Mouse (Mus musculus): ENCODE data around the gene Fkbp15. TPM values are rescaled to one million over a fixed set of nuclear protein-coding genes. Genes with fewer than 3 reads are reported as not detected.

Fkbp15 gene
- total RNA-seq, 2 experiments from 2014 or later, result 14.4 to 15.9 TPM

DNA sequence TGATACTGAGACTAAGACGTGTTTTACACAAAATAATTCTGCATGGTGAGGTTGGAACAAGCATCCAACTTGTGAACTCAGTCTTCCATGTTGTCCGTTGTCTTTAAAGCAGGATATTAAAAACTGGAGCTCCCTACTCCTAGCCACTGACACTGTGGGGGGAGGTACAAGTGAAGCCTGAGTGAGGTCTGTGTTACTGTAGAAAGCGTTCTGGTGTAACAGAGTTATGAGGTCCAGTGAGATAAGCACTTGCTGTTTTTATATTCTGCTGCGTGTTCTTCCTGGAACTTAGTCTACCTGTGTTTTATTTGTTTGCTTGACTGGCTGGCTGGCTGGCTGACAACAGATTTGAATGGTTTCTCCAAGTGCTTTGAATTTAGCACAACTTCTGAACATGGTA is 14.0 kb upstream of the Fkbp15 start:
- DNase-seq, result no peak
- intact Hi-C loops (cut with DNase I; ENCODE audit: low total_unique reads), result no loop called here

GRCm38 (mm10) chr4:62373668-62374067 is 13.3 kb upstream of the Fkbp15 start:
- no peak for DNase-seq
- intact Hi-C loops (cut with DNase I; ENCODE audit: low total_unique reads), result no loop called here

DNA sequence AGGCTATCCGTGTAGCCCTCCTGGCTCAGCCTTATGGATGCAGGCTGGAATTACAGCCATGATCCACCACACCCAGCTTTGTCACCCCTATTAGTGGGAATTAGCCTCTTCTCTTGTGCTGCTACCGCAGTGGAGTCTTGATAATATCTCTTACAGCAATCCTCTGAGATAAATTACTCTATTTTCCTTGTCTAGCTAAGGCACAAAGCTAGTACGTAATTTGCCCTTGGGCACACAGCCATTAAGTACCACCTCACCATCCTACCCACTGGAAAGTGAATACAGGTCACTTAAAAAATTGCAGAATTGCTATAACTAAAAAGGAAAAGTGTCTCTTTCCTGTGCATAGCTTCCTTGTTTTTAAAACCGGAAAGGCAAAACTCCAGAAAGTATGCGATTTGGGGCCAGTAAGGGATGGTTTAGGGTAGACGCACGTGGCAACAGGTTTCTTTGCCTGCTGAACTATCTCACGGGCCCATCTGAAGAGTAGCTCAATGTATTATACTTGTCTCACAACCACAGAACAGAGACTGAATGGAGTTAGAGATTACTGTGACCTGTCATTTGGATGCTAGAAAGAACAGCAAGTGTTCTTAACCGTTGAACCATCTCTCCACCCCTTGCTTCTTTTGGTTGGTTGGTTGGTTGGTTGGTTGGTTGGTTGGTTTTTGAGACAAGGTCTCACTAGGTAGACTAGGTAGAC is 12.6 kb upstream of the Fkbp15 start:
- intact Hi-C loops (cut with DNase I; ENCODE audit: low total_unique reads), result no loop called here

GRCm38 (mm10) chr4:62372410-62372809 is 12.1 kb upstream of the Fkbp15 start:
- intact Hi-C loops (cut with DNase I; ENCODE audit: low total_unique reads), result no loop called here
- no peak for DNase-seq

More for the DNA sequence above, 12.6 kb upstream of the Fkbp15 start:
- DNase-seq, result no peak

DNA sequence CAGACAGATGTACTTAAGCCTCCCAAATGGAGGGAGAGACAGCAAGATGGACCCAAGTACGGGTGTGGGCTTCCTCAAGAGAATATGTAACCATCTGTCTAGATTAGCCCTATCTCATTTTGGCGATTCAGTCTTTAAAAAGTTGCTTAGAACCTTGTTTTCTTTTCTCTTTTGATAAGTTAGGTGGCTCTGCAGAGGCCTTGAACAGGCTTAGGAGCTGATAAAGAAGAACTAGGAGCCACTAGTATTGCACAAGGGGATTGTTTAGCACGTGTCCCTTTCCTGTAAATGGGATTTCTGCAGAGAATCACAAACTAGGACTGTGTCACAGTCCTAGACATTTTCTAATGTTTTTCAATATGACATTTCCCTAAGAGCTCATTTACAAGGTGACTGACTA is 8.7 kb upstream of the Fkbp15 start:
- intact Hi-C loops (cut with DNase I; ENCODE audit: low total_unique reads), result no loop called here

GRCm38 (mm10) chr4:62367586-62367985 is 7.2 kb upstream of the Fkbp15 start:
- intact Hi-C loops (cut with DNase I; ENCODE audit: low total_unique reads), result no loop called here
- no peak for DNase-seq

More for the DNA sequence above, 8.7 kb upstream of the Fkbp15 start:
- no peak for DNase-seq

GRCm38 (mm10) chr4:62366291-62366690 is 5.9 kb upstream of the Fkbp15 start:
- no peak for DNase-seq
- intact Hi-C loops (cut with DNase I; ENCODE audit: low total_unique reads), result no loop called here

- DNase-seq, result no peak
- intact Hi-C loops (cut with DNase I; ENCODE audit: low total_unique reads), result no loop called here
These were observed 4.0 kb upstream of the Fkbp15 start for GRCm38 (mm10) chr4:62364299-62364698.

- intact Hi-C loops (cut with DNase I; ENCODE audit: low total_unique reads), result no loop called here
- no peak for DNase-seq
These were observed 2.1 kb upstream of the Fkbp15 start for GRCm38 (mm10) chr4:62362437-62362836.

GRCm38 (mm10) chr4:62361997-62362396 is 1.6 kb upstream of the Fkbp15 start:
- intact Hi-C loops (cut with DNase I; ENCODE audit: low total_unique reads), result no loop called here

DNA sequence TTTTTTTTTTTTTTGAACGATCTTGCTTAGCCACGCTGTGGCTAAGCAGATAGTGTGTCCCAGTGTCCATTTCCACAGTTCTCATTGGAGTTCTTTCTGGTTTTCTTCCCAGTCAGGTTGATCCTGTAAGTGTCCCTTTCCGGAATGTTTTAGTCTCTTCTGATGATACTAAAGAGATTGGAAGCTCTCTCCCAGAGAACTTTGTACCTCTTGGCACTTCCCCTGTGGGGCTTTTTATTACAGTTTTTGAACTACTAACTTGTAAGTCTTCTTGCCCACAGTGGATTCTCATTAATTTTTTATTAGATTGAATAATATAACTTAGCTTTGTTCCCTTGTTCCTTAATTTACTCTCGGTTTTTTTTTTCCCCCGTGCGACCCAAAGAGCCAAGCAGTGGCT is 1.2 kb upstream of the Fkbp15 start:
- intact Hi-C loops (cut with DNase I; ENCODE audit: low total_unique reads), result no loop called here
- no peak for DNase-seq

More at GRCm38 (mm10) chr4:62361997-62362396, 1.6 kb upstream of the Fkbp15 start:
- no peak for DNase-seq

- intact Hi-C loops (cut with DNase I; ENCODE audit: low total_unique reads), result no loop called here
- DNase-seq, result no peak
These were observed 582 bp upstream of the Fkbp15 start for GRCm38 (mm10) chr4:62360805-62361455.

DNA sequence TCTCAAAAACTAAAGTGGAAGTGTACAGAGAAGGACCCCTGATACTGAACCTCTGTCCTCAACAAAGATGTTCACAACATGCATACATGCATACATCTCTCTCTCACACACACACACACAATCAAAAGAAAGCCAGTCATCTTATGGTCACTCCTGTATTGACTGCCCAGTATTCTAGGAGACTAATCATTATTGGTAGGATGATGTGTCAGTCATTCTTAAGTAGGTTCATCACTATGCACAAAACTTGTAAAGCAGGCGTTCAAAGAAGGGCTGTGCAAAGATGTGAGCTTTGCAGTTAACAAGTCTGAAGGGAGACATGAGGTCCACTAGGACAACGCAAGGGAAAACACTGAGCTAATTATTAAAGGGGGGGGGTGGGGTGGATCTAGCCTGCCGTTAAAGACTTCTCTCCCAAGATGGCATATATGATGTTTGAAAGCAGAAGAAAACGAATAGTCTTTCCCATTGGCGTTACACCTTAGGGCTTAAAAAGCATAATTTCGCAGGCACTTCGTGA is 1.0 kb downstream of the Fkbp15 start:
- DNase-seq, result no peak
- intact Hi-C loops (cut with DNase I; ENCODE audit: low total_unique reads), result loop anchor here (10.0 kb wide), 1 partner anchor 45 kb away; the partner anchor contains the start of genes Cdc26 and Prpf4

- no peak for DNase-seq
- intact Hi-C loops (cut with DNase I; ENCODE audit: low total_unique reads), result loop anchor here (10.0 kb wide), 1 partner anchor 47 kb away; the partner anchor contains the start of genes Cdc26 and Prpf4
These were observed 2.7 kb downstream of the Fkbp15 start for GRCm38 (mm10) chr4:62357631-62358148.

- intact Hi-C loops (cut with DNase I; ENCODE audit: low total_unique reads), result loop anchor here (5.0 kb wide), 1 partner anchor 158 kb away; no protein-coding TSS in a partner anchor
- no peak for DNase-seq
These were observed 11.0 kb downstream of the Fkbp15 start for GRCm38 (mm10) chr4:62349371-62349770.

DNA sequence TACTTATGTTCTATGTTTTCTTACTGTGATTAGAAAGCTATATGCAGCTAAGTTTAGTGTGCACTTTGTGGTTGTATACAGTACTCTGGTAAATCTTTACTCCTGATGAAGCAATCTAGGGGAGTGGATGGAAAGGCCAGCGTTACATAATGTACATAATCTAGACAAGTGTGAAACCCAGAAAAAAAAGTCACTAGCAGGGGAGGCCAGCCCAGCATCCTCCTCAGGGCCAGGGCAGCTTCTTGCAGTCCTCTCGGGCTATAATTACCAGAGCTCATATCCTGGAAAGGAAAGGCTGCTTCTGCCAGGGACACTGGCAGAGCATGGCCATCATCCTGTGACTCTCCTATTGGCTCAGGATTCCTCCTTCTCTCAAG is 12.0 kb downstream of the Fkbp15 start:
- intact Hi-C loops (cut with DNase I; ENCODE audit: low total_unique reads), result loop anchor here (5.0 kb wide), 1 partner anchor 159 kb away; no protein-coding TSS in a partner anchor
- DNase-seq, result no peak

- DNase-seq, result no peak
- intact Hi-C loops (cut with DNase I; ENCODE audit: low total_unique reads), result loop anchor here (5.0 kb wide), 1 partner anchor 160 kb away; no protein-coding TSS in a partner anchor
These were observed 12.6 kb downstream of the Fkbp15 start for GRCm38 (mm10) chr4:62347605-62348328.

- no peak for DNase-seq
- intact Hi-C loops (cut with DNase I; ENCODE audit: low total_unique reads), result loop anchor here (5.0 kb wide), 1 partner anchor 161 kb away; no protein-coding TSS in a partner anchor
These were observed 14.5 kb downstream of the Fkbp15 start for GRCm38 (mm10) chr4:62345827-62346226.

GRCm38 (mm10) chr4:62344000-62344399 is 16.3 kb downstream of the Fkbp15 start:
- intact Hi-C loops (cut with DNase I; ENCODE audit: low total_unique reads), result no loop called here
- DNase-seq, result no peak

DNA sequence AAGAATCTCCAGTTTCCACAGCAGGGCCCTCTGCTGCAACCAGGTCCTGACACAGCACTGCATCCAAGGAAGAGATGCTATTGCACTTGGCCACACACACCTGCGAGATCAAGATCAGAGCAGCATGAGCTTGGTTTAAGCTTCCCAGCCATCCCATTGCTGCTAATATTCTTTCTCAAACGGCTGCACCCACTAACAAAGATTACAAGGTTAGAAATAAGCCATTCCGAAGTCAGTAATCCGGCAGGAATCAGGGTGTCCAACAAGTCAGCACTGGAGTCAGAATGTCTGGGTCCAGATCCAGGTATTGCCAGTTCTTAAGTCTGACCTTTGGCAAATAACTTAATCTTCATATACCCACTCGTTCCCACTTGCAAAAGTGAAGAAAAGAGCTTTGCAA is 21.8 kb downstream of the Fkbp15 start:
- intact Hi-C loops (cut with DNase I; ENCODE audit: low total_unique reads), result no loop called here
- no peak for DNase-seq
